Mouse (Mus musculus) liver, postnatal 0 days (tissue): Measurements from ENCODE around the gene Nudt13. TPM values are rescaled to one million over a fixed set of nuclear protein-coding genes. Genes with fewer than 3 reads are reported as not detected.
A peak's percentile ranks its signal among the peaks of the same experiment; 100 is the strongest.

ENCODE experiments used
- ATAC-seq: fragments of 200-750 bp; cut with Nextera tagmentation; 2 replicates; pipeline ENCODE4 v1.8.0; 2017; ENCODE audit warnings: mild to moderate bottlenecking, moderate library complexity
- DNase-seq: peaks from one replicate; pipeline ENCODE4 v3.0.0-alpha.2; 2016
- H3K27ac ChIP-seq: fragments of 300-500 bp; sonication (generic); 2 replicates; pipeline ENCODE4 v1.5.1; 2014; ENCODE audit warnings: antibody characterized with exemption, moderate library complexity, mild to moderate bottlenecking, low read depth
- H3K27me3 ChIP-seq: fragments of 300-500 bp; sonication (generic); 2 replicates; pipeline ENCODE4 v1.6.1; 2014; ENCODE audit warnings: low read length, control low read depth, mixed read lengths; ENCODE audit not compliant: insufficient read depth
- H3K36me3 ChIP-seq: fragments of 300-500 bp; sonication (generic); replicated peaks from 2 replicates; pipeline ENCODE4 v1.6.1; 2014; ENCODE audit warnings: mild to moderate bottlenecking, control low read depth, low read length, moderate library complexity, mixed read lengths; ENCODE audit not compliant: insufficient read depth
- H3K4me1 ChIP-seq: fragments of 300-500 bp; sonication (generic); 2 replicates; pipeline ENCODE4 v1.6.1; 2014; ENCODE audit warnings: antibody characterized with exemption, mild to moderate bottlenecking, control low read depth; ENCODE audit not compliant: insufficient read depth
- H3K4me2 ChIP-seq: fragments of 300-500 bp; sonication (generic); 2 replicates; pipeline ENCODE4 v1.6.1; 2014; ENCODE audit warnings: low read depth, mild to moderate bottlenecking, low read length, moderate library complexity, mixed read lengths
- H3K4me3 ChIP-seq: fragments of 300-500 bp; sonication (generic); 2 replicates; pipeline ENCODE4 v1.5.1; 2014; ENCODE audit warnings: low read depth, low read length
- H3K9ac ChIP-seq: fragments of 300-500 bp; sonication (generic); replicated peaks from 2 replicates; pipeline ENCODE4 v1.6.1; 2014; ENCODE audit warnings: mild to moderate bottlenecking, moderate library complexity
- H3K9me3 ChIP-seq: fragments of 300-500 bp; sonication (generic); 2 replicates; pipeline ENCODE4 v1.6.1; 2016; ENCODE audit warnings: mild to moderate bottlenecking, control low read depth, low read length, mixed read lengths
- CTCF ChIP-seq: sonication (generic); IDR thresholded peaks from 2 replicates; pipeline ENCODE4 v1.5.1; 2016; ENCODE audit warnings: antibody characterized with exemption, low read depth
- EP300 ChIP-seq: IDR thresholded peaks from 2 replicates; pipeline ENCODE4 v1.6.1; 2016; ENCODE audit warnings: antibody characterized with exemption, low read depth, mild to moderate bottlenecking
- WGBS: fragments of 180-500 bp; shearing (Covaris S2); extraction: QIAGEN DNeasy Blood & Tissue Kit; methylation state at CpG from one replicate; pipeline ENCODE4 v1.1.7; 2014; ENCODE audit not compliant: insufficient replicate concordance; 5-methylcytosine and 5-hydroxymethylcytosine counted together
- polyA plus RNA-seq: library from polyadenylated mRNA; unstranded; fragments of >200 nt; fragmentation: Nextera tagmentation; extraction: Ambion mirVana; gene quantifications from 2 replicates; pipeline ENCODE4 v1.2.1, GENCODE M21; 2015

The Nudt13 gene
- polyA plus RNA-seq, 1 experiment from 2014 or later, result 5.5 TPM

DNA sequence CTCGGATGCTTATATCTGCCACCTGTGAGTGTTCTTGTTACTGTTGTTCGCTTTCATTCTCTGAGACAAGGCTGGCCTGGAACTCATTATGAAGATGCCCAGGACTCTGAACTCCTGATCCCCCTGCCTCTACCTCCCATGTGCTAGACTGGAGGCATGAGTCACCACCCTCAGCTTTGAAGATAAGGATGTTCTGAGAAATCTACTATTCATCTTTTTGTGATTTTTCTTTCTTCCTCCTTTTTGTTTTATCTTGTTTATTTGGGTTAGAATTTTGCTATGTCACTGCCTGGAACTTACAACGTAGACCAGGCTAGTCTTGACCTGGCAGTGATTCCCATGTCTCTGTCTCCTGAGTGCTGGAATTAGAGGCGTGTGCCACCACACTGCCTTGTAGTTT lies 36.8 kb downstream of the Nudt13 start:
- ATAC-seq, result no peak
- H3K9me3 ChIP-seq, result no peaks in the 10 kb centered on the region
- peaks cover 56% of the 10 kb centered on the region for H3K36me3 ChIP-seq
- H3K27ac ChIP-seq, result no peak overlapping the region
- H3K27me3 ChIP-seq, result no peaks in the 10 kb centered on the region
- H3K4me1 ChIP-seq, result no peaks in the 10 kb centered on the region
- H3K9ac ChIP-seq, result no peak overlapping the region
- no peak overlapping the region for H3K4me3 ChIP-seq
- TF ChIP-seq CTCF, result no peak
- no peak for TF ChIP-seq EP300
- DNase-seq, result no peak
- H3K4me2 ChIP-seq, result no peak overlapping the region
- 77% methylated on average over 4 of the region's 4 CpGs for WGBS

DNA sequence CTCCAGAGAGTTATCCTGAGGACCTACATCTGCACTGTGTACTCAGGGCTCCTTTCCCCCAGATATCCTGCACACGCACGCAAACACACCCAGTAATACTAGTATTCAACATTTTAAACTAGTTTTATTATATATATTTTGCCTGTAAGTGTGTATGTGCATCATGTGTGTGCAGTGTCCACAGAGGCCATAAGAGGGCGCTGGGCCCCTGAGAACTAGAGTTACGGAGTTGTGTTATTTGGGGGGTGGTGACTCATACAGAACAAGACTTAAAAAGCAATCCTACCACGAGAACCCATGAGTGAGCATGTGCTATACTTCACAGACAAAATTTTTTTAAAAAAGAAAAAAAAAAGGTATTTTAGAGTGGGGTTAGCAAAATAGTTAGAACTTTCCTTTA lies 44.9 kb downstream of the Nudt13 start:
- H3K4me3 ChIP-seq, result no peak overlapping the region
- H3K36me3 ChIP-seq, result peaks cover 48% of the 10 kb centered on the region
- TF ChIP-seq EP300 (no peak), CTCF (no peak; the same call in 1 of the 2 replicates)
- H3K4me2 ChIP-seq, result no peak overlapping the region
- ATAC-seq, result no peak
- no peak overlapping the region for H3K9ac ChIP-seq
- 89% methylated on average over 5 of the region's 5 CpGs for whole genome bisulfite sequencing
- no peaks in the 10 kb centered on the region for H3K27me3 ChIP-seq
- 0 out of 2 replicates have a peak, but pooled peaks cover 3% of the 10 kb centered on the region for H3K9me3 ChIP-seq
- DNase-seq, result no peak
- no peak overlapping the region for H3K27ac ChIP-seq
- no peaks in the 10 kb centered on the region for H3K4me1 ChIP-seq

DNA sequence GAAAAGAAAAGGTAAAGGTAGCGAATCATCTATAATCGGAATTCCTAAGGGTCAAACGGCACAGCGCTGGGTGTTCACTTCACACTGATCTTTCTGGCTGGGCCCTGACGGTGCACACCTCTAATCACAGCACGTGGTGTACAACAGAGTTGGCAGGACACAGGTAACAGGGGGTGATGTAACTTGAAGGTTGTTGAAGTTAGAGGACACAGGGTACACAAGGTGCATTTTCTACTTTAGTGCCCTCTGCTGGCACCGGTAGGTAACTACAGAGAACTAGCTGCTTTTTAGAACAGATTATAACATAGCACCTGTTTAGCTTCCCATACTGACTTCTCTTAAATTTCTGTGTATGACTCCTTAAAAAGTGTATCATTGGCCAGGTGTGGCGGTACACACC lies 45.7 kb downstream of the Nudt13 start:
- peak overlapping the region; percentile 6; the same call in 1 of the 2 replicates for H3K4me3 ChIP-seq
- no peaks in the 10 kb centered on the region for H3K27me3 ChIP-seq
- no peak for TF ChIP-seq EP300
- TF ChIP-seq CTCF, result peak; percentile 73
- H3K4me2 ChIP-seq, result peak overlapping the region; percentile 22; the same call in 1 of the 2 replicates
- H3K4me1 ChIP-seq, result 0 out of 2 replicates have a peak, but pooled peaks cover 2% of the 10 kb centered on the region
- no peak overlapping the region for H3K9ac ChIP-seq
- 76% methylated on average over 8 of the region's 8 CpGs for WGBS
- DNase-seq, result peak; percentile 55
- 0 out of 2 replicates have a peak, but pooled peaks cover 3% of the 10 kb centered on the region for H3K9me3 ChIP-seq
- H3K36me3 ChIP-seq, result peaks cover 48% of the 10 kb centered on the region
- peak; percentile 91 for ATAC-seq
- H3K27ac ChIP-seq, result no peak overlapping the region

DNA sequence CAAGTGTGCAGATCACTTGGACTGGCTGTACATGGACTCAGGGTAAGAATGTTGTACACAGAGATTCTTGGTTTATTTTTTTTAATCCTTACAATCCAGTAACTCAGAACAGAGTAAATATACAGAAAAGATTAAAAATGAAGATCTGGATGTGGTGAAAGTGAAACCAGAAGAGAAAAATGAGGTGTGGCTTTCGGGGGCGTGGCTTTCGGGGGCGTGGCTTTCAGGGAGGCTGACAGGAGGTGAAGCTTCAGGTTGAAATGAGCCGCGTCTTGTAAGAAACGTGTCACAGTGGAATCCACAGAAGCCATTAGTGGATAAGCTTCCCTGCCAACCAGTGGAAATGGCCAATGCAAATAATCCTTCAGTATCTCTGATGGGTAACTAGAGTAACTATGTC lies 46.4 kb downstream of the Nudt13 start:
- Histone ChIP-seq H3K27me3 (no peaks in the 10 kb centered on the region), H3K4me3 (peak overlapping the region; percentile 6; the same call in 1 of the 2 replicates), H3K36me3 (peaks cover 43% of the 10 kb centered on the region), H3K9ac (no peak overlapping the region), H3K4me2 (peak overlapping the region; percentile 22), H3K27ac (no peak overlapping the region), H3K4me1 (0 out of 2 replicates have a peak, but pooled peaks cover 6% of the 10 kb centered on the region), H3K9me3 (0 out of 2 replicates have a peak, but pooled peaks cover 3% of the 10 kb centered on the region)
- WGBS, result 76% methylated on average over 7 of the region's 7 CpGs
- TF ChIP-seq EP300 (no peak), CTCF (no peak)
- no peak for ATAC-seq
- DNase-seq, result peak; percentile 75

DNA sequence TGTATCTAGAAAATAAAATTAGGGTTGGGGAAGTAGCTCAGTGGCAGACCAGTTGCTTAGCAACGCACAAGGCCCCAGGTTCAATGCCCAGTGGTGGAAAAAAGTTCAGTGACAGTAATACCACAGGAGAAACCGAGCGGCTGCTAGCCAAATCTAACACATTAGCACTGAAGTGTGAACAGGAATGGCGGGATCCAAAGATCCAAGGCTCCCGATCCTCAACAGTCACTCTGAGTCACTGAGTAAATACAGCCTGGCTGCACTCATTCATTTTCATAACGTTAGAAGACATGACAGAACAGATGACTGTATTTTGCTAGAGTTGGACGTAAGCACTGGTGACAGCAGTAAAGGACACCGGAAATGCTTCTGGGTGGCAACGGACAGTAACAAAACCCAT lies 51.4 kb downstream of the Nudt13 start:
- WGBS, result 84% methylated on average over 9 of the region's 9 CpGs
- H3K36me3 ChIP-seq, result peaks cover 19% of the 10 kb centered on the region
- no peak overlapping the region for H3K4me3 ChIP-seq
- ATAC-seq (no peak), DNase-seq (no peak)
- no peak for TF ChIP-seq EP300
- no peak for TF ChIP-seq CTCF
- no peak overlapping the region; the same call in 1 of the 2 replicates for H3K27ac ChIP-seq
- H3K4me2 ChIP-seq, result no peak overlapping the region
- H3K27me3 ChIP-seq, result no peaks in the 10 kb centered on the region
- peaks cover 18% of the 10 kb centered on the region; the same call in 1 of the 2 replicates for H3K4me1 ChIP-seq
- H3K9me3 ChIP-seq, result no peaks in the 10 kb centered on the region
- H3K9ac ChIP-seq, result no peak overlapping the region

DNA sequence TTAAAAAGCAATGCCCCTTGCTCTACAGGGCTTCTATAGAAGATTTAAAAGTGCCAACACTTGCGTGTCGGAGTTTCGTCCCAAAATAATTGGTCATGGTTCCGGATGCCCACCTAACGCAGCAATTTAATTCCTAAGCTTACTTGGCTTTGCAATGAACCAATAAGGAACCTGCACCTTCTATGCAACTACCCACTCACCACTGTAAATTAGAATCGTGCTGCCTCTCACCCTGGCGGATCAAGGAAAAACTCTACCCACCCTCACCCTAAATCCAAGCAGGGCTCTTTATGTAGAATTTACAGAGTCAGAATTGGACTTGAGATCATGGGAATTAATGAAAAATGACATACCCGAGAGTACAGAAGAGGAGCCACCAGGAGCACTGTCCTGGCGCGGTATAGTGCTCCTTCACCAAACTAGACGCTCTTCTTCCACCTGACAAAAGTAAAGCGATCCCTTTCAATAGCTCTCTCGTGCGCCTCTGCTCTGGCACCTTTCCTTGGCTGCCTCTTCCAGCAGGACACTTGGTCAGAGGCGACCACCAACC lies 53.0 kb downstream of the Nudt13 start:
- DNase-seq (no peak), ATAC-seq (peak; percentile 53)
- Histone ChIP-seq H3K27ac (peak overlapping the region; percentile 86), H3K27me3 (no peaks in the 10 kb centered on the region), H3K9me3 (no peaks in the 10 kb centered on the region), H3K4me2 (peak overlapping the region; percentile 83), H3K9ac (peak overlapping the region; percentile 93), H3K4me1 (peaks cover 18% of the 10 kb centered on the region; the same call in 1 of the 2 replicates), H3K4me3 (peak overlapping the region; percentile 76), H3K36me3 (peaks cover 8% of the 10 kb centered on the region)
- WGBS, result 3% methylated on average over 15 of the region's 15 CpGs
- TF ChIP-seq CTCF (no peak), EP300 (no peak)
